Mouse (Mus musculus): Measurements from ENCODE around the gene Ankfy1. TPM values are rescaled to one million over a fixed set of nuclear protein-coding genes. Genes with fewer than 3 reads are reported as not detected.

Gene Ankfy1
- total RNA-seq, 2 experiments from 2014 or later = 29.0 to 36.1 TPM

Other genes with a start within 250 kb of the Ankfy1 start
- gene Mybbp1a, start 248.7 kb upstream of the Ankfy1 start, total RNA-seq (2015) = 255 and 264 TPM in 2 replicates
- gene Mybbp1a, start 248.7 kb upstream of the Ankfy1 start, total RNA-seq (2017) = 148 and 164 TPM in 2 replicates
- gene Spns2, start 200.1 kb upstream of the Ankfy1 start, total RNA-seq (2015) = 18.0 and 25.8 TPM in 2 replicates
- 8.8 and 13.0 TPM in 2 replicates for gene Spns2, start 200.1 kb upstream of the Ankfy1 start, total RNA-seq (2017)
- 19.4 and 20.5 TPM in 2 replicates for gene Spns3, start 139.5 kb upstream of the Ankfy1 start, total RNA-seq (2015)
- 20.2 and 27.3 TPM in 2 replicates for gene Spns3, start 139.5 kb upstream of the Ankfy1 start, total RNA-seq (2017)
- gene Ube2g1, start 82.7 kb upstream of the Ankfy1 start, total RNA-seq (2015) = 57.1 and 66.3 TPM in 2 replicates
- 32.4 and 37.9 TPM in 2 replicates for gene Ube2g1, start 82.7 kb upstream of the Ankfy1 start, total RNA-seq (2017)
- gene Cyb5d2, start 106.1 kb downstream of the Ankfy1 start, total RNA-seq (2015) = 4.2 and 4.3 TPM in 2 replicates
- gene Cyb5d2, start 106.1 kb downstream of the Ankfy1 start, total RNA-seq (2017) = 3.7 and 4.9 TPM in 2 replicates
- gene Zzef1, start 106.2 kb downstream of the Ankfy1 start, total RNA-seq (2015) = 18.2 and 24.5 TPM in 2 replicates
- 18.1 and 25.2 TPM in 2 replicates for gene Zzef1, start 106.2 kb downstream of the Ankfy1 start, total RNA-seq (2017)

Data from megakaryocyte progenitor cell, adult 5-6 weeks (primary cell).